9 mouse cellular contexts compared by ENCODE assay signal in genomic region chr15:27926450-27926849, GRCm38 (mm10).
A peak's percentile ranks its signal among the peaks of the same experiment; 100 is the strongest.
DNase-seq lines count a peak whose midpoint lies in the region; ATAC-seq lines count a peak whose summit lies in the region.
"Had no signal": no experiment of that assay in that cellular context is flagged by ENCODE, and none has a peak within 500 bp of the region (broad histone marks: within the 10 kb centered on the region; RNA-seq: fewer than 3 reads in every experiment).

No protein-coding gene starts in this region.

- no peak overlapping the region for H3K4me3 ChIP-seq in limb, embryonic 12.5 days (replicated peaks)
- no peak overlapping the region for H3K4me3 ChIP-seq in limb, embryonic 10.5 days
- H3K4me3 ChIP-seq in macrophage (ENCODE audit: inconsistent target) = no peak overlapping the region
- H3K4me3 ChIP-seq: hindbrain, embryonic 10.5 days had no signal

- no peaks in the 10 kb centered on the region for H3K27me3 ChIP-seq in limb, embryonic 12.5 days
- no peaks in the 10 kb centered on the region for H3K27me3 ChIP-seq in limb, embryonic 10.5 days (ENCODE audit: low read depth, poor library complexity, severe bottlenecking)

- no peak overlapping the region for H3K9ac ChIP-seq in limb, embryonic 12.5 days (replicated peaks)

- peaks cover 56% of the 10 kb centered on the region for H3K4me1 ChIP-seq in limb, embryonic 12.5 days (replicated peaks)
- peaks cover 72% of the 10 kb centered on the region for H3K4me1 ChIP-seq in limb, embryonic 10.5 days

- H3K36me3 ChIP-seq in limb, embryonic 12.5 days = no peaks in the 10 kb centered on the region
- H3K36me3 ChIP-seq in limb, embryonic 10.5 days = no peaks in the 10 kb centered on the region
- H3K36me3 ChIP-seq in macrophage (ENCODE audit: inconsistent target) = no peaks in the 10 kb centered on the region
- H3K36me3 ChIP-seq: hindbrain, embryonic 10.5 days had no signal

- no peaks in the 10 kb centered on the region for H3K9me3 ChIP-seq in limb, embryonic 12.5 days
- no peaks in the 10 kb centered on the region for H3K9me3 ChIP-seq in limb, embryonic 10.5 days (replicated peaks)
- H3K9me3 ChIP-seq: hindbrain, embryonic 10.5 days had no signal

- 69% methylated on average over 7 of the region's 7 CpGs for WGBS in limb, embryonic 12.5 days
- WGBS in limb, embryonic 10.5 days = 73% methylated on average over 7 of the region's 7 CpGs
- 44% methylated on average over 7 of the region's 7 CpGs for WGBS in macrophage (ENCODE audit: missing documents)

- peaks cover 84% of the 10 kb centered on the region for H3K79me2 ChIP-seq in macrophage (ENCODE audit: inconsistent target)

- no peak for ATAC-seq in limb, embryonic 12.5 days (ENCODE audit: insufficient number of reproducible peaks, insufficient read depth, low FRiP score, low TSS enrichment, low read depth)

- peak; percentile 8 for DNase-seq in cerebellum, adult 9-11 months
- DNase-seq in cerebellum, adult 9-10 months = no peak
- no peak for DNase-seq in limb, embryonic 10.5 days (ENCODE audit: low spot score)
- DNase-seq in thymus, postnatal 25 days = peak; percentile 49
- no peak for DNase-seq in layer of hippocampus, adult 11-12 months (ENCODE audit: low spot score)
- no peak for DNase-seq in urinary bladder, postnatal 36 days (ENCODE audit: low spot score in 2 of 2)

- peak overlapping the region; percentile 2; the same call in 1 of the 2 replicates for H3K4me2 ChIP-seq in limb, embryonic 12.5 days

- H3K27ac ChIP-seq in limb, embryonic 12.5 days = no peak overlapping the region
- H3K27ac ChIP-seq in limb, embryonic 10.5 days = no peak overlapping the region
- peak overlapping the region; percentile 97 for H3K27ac ChIP-seq in macrophage

Comparison
In these comparisons a context has a peak if more than half of its experiments do, and no peak if none do; other contexts are left out.
1. DNase-seq: peak in cerebellum, adult 9-11 months (single experiment) and thymus, postnatal 25 days (single experiment); none in cerebellum, adult 9-10 months (single experiment), limb, embryonic 10.5 days (single experiment), layer of hippocampus, adult 11-12 months (single experiment) and urinary bladder, postnatal 36 days (0 of 2).